Mouse (Mus musculus) liver, embryonic 15.5 days (tissue): ENCODE data around the gene Otoa. TPM values are rescaled to one million over a fixed set of nuclear protein-coding genes. Genes with fewer than 3 reads are reported as not detected.

ENCODE experiments used
- ATAC-seq: fragments of 200-750 bp; cut with Nextera tagmentation; 2 replicates; pipeline ENCODE4 v1.8.0; 2017; ENCODE audit warnings: moderate number of reproducible peaks, mild to moderate bottlenecking, moderate library complexity; ENCODE audit not compliant: insufficient read depth
- H3K27ac ChIP-seq: fragments of 300-500 bp; sonication (generic); replicated peaks from 2 replicates; pipeline ENCODE4 v1.5.1; 2015; ENCODE audit warnings: mild to moderate bottlenecking, inconsistent platforms
- H3K27me3 ChIP-seq: fragments of 300-500 bp; sonication (generic); 2 replicates; pipeline ENCODE4 v1.6.1; 2015; ENCODE audit warnings: mild to moderate bottlenecking, inconsistent platforms
- H3K36me3 ChIP-seq: fragments of 300-500 bp; sonication (generic); replicated peaks from 2 replicates; pipeline ENCODE4 v1.6.1; 2015; ENCODE audit warnings: moderate library complexity, mild to moderate bottlenecking, inconsistent platforms
- H3K4me1 ChIP-seq: fragments of 300-500 bp; sonication (generic); replicated peaks from 2 replicates; pipeline ENCODE4 v1.6.1; 2015; ENCODE audit warnings: inconsistent platforms
- H3K4me2 ChIP-seq: fragments of 300-500 bp; sonication (generic); 2 replicates; pipeline ENCODE4 v1.6.1; 2015; ENCODE audit warnings: moderate library complexity, mild to moderate bottlenecking, inconsistent platforms
- H3K4me3 ChIP-seq: fragments of 300-500 bp; sonication (generic); replicated peaks from 2 replicates; pipeline ENCODE4 v1.5.1; 2015; ENCODE audit warnings: mild to moderate bottlenecking, inconsistent platforms
- H3K9ac ChIP-seq: fragments of 300-500 bp; sonication (generic); 2 replicates; pipeline ENCODE4 v1.6.1; 2015; ENCODE audit warnings: moderate library complexity, mild to moderate bottlenecking, inconsistent platforms
- H3K9me3 ChIP-seq: fragments of 300-500 bp; sonication (generic); replicated peaks from 2 replicates; pipeline ENCODE4 v1.6.1; 2016; ENCODE audit warnings: inconsistent platforms
- WGBS: fragments of 180-500 bp; shearing (Covaris S2); methylation state at CpG from one replicate; pipeline ENCODE4 v1.1.7; 2015; ENCODE audit warnings: mixed read lengths; ENCODE audit not compliant: insufficient replicate concordance; 5-methylcytosine and 5-hydroxymethylcytosine counted together
- polyA plus RNA-seq: library from polyadenylated mRNA; unstranded; fragments of >200 nt; fragmentation: Nextera tagmentation; extraction: Ambion mirVana; gene quantifications from 2 replicates; pipeline ENCODE4 v1.2.1, GENCODE M21; 2015

The Otoa gene
- polyA plus RNA-seq, 1 experiment from 2014 or later: 0.08 TPM

DNA sequence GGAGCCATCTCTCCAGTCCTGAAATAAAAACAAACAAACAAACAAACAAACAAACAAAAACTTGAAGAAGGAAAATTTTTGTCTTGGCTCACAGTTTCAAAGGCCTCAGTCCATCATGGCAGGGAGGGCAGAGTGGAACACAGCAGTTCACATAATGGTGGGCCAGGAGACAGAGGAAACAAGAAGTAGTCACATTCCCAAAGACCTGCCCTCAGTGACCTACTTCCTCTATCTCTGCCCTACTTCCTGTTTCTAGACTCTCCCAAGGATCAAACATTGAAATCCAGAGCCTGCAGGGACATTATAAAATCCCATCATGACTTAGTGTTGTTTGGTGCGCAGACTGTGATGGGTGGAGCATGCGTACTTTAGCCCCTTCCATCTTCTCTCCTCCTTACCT, 49.4 kb downstream of the Otoa start:
- Histone ChIP-seq H3K36me3 (no peaks in the 10 kb centered on the region), H3K27me3 (no peaks in the 10 kb centered on the region), H3K4me1 (no peaks in the 10 kb centered on the region), H3K9ac (no peak overlapping the region), H3K27ac (no peak overlapping the region), H3K9me3 (no peaks in the 10 kb centered on the region), H3K4me2 (no peak overlapping the region), H3K4me3 (no peak overlapping the region)
- no peak for ATAC-seq
- 76% methylated on average over 2 of the region's 2 CpGs for WGBS

DNA sequence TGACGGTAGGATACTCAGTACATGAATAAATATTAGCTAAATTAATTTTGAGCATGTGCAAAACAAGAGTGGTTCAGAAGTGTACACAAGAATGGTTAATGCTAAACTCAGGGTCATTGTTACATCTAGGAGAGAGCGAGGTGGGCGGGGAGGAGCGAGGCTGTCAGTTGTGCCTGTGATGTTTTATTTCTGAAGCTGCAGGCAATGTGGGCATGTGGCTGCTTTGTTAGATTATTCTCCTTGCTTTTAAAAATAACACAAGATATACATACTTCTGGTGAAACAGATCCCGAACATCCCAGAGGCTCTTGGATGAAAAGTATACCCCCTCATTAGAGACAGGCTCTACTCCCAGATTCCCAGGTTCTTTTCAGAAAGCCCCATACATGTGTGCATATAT, 59.8 kb downstream of the Otoa start:
- Histone ChIP-seq H3K9ac (no peak overlapping the region), H3K4me1 (no peaks in the 10 kb centered on the region), H3K36me3 (no peaks in the 10 kb centered on the region), H3K27ac (no peak overlapping the region), H3K4me3 (no peak overlapping the region), H3K27me3 (no peaks in the 10 kb centered on the region), H3K9me3 (no peaks in the 10 kb centered on the region), H3K4me2 (no peak overlapping the region)
- ATAC-seq: no peak
- WGBS: 59% methylated on average over 5 of the region's 5 CpGs

DNA sequence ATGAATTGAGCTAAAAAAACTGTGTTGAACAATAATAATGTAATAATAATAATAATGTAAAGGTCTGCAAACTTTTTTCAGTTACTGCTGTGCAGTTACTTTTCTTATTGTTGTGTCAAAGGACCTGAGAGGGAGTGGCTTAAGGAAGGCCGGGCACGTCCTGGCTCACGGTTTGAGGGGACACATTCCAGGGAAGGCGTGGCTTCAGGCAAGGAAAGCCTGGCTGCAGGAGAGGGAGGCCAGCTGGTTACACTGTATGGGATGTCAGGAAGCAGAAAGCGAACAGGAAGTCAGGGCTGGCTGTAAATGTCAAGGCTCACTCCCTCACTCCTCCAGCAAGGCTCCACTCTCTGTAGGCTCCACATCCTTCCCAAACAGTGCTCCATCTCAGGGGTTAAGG, 69.2 kb downstream of the Otoa start:
- H3K4me2 ChIP-seq: no peak overlapping the region
- no peaks in the 10 kb centered on the region for H3K9me3 ChIP-seq
- H3K36me3 ChIP-seq: no peaks in the 10 kb centered on the region
- no peak overlapping the region for H3K9ac ChIP-seq
- ATAC-seq: no peak
- no peaks in the 10 kb centered on the region for H3K27me3 ChIP-seq
- H3K4me3 ChIP-seq: no peak overlapping the region
- 63% methylated on average over 5 of the region's 5 CpGs for WGBS
- H3K27ac ChIP-seq: no peak overlapping the region
- H3K4me1 ChIP-seq: no peaks in the 10 kb centered on the region

DNA sequence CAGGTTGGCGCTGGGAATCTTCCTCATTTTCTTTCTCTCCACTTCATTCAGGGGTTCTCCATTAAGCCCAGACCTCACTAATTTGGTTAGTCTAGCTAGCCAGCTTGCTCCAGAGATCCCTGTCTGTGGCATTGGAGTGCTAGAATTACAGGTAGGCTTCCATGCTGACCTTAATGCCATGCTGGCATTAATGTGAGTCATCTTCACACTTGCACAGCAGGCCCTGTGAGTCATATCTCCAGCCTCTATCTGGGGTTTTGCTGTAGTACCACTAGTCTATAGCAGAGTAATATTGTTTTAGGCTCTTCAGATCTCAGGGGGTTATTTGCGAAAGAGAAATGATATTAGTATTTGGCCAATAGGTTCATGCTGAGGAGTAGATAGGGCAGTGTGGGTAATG, 70.7 kb downstream of the Otoa start:
- 69% methylated on average over 2 of the region's 2 CpGs for WGBS
- Histone ChIP-seq H3K9ac (no peak overlapping the region), H3K9me3 (no peaks in the 10 kb centered on the region), H3K4me2 (no peak overlapping the region), H3K27ac (no peak overlapping the region), H3K36me3 (no peaks in the 10 kb centered on the region), H3K4me1 (no peaks in the 10 kb centered on the region), H3K27me3 (no peaks in the 10 kb centered on the region), H3K4me3 (no peak overlapping the region)
- no peak for ATAC-seq

DNA sequence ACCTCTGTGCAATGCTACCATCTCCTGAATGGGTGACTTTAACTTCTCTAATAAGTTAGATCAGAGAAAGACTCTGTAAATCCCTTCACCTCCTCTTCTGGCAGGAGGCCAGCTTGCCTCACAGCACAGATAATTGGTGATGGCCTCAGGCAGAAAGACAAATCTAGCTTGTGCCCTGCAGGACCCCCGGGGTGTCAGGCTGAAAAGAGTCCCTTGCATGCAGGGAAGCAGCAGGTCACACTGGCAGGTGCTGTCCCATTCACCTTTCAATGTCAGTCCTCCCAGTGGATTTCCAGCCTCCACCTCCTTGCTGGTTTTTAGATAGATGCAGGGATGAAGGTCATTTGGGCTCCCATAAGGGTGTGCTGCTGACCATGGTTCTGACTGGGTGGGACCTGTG, 84.2 kb downstream of the Otoa start:
- Histone ChIP-seq H3K4me3 (no peak overlapping the region), H3K36me3 (no peaks in the 10 kb centered on the region), H3K27me3 (no peaks in the 10 kb centered on the region), H3K4me1 (no peaks in the 10 kb centered on the region), H3K9me3 (no peaks in the 10 kb centered on the region), H3K9ac (no peak overlapping the region), H3K27ac (no peak overlapping the region), H3K4me2 (no peak overlapping the region)
- ATAC-seq: no peak
- 30% methylated on average over 1 of the region's 1 CpGs for WGBS

DNA sequence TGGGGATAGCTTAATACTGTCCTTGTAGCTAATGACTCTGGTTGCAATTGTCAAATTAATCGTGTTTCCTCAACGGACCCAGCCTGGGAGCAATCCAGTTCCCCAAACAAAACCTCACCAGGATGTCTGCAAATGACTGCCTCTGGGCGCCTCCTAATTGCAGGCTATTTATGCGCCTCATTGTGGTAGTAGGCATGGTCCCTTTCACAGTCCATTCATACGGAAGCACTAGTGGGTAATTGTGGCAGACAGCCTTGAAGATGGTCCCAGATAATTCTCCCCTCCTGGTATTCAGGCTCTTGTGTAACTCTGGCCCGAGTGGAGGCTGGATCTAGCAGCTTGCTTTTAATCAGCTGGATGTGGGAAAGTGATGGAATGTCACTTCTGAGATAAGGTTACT, 90.4 kb downstream of the Otoa start:
- no peak overlapping the region for H3K9ac ChIP-seq
- no peak overlapping the region for H3K4me3 ChIP-seq
- H3K27me3 ChIP-seq: no peaks in the 10 kb centered on the region; the same call in 1 of the 2 replicates
- no peaks in the 10 kb centered on the region for H3K9me3 ChIP-seq
- 7% methylated on average over 6 of the region's 6 CpGs for WGBS
- H3K27ac ChIP-seq: no peak overlapping the region
- H3K36me3 ChIP-seq: no peaks in the 10 kb centered on the region
- H3K4me1 ChIP-seq: no peaks in the 10 kb centered on the region
- no peak overlapping the region for H3K4me2 ChIP-seq
- ATAC-seq: no peak

DNA sequence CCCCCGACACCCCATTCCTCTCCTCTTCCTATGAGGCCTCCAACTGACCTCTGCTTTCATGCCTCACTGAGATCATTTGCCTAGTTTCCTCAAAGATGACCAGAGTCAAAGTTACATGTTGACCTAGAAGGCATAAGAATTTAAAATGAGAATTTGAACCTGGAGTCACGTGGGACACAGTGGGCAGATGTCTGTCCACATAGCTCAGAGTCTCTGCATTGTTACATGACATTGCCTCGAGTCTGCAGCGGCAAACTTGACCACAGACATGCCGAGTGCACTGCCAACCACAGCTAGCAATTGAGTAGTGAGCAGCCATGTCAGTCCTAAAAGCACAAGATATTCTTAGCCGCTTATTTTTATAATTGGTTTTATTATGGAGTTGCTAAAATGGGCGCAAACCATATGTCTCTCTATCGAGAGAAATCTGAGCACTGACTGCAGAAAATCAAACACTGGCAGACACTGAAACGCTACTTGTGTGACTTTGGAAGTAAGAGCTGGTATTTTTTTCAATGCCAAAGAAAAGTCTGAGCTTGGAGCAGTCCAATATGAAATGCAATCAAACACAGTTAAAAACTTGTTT, 105.8 kb downstream of the Otoa start:
- no peak for ATAC-seq
- whole genome bisulfite sequencing: 64% methylated on average over 9 of the region's 9 CpGs
- no peak overlapping the region for H3K9ac ChIP-seq
- no peak overlapping the region for H3K4me3 ChIP-seq
- no peaks in the 10 kb centered on the region for H3K4me1 ChIP-seq
- H3K4me2 ChIP-seq: no peak overlapping the region
- H3K9me3 ChIP-seq: no peaks in the 10 kb centered on the region
- H3K27ac ChIP-seq: no peak overlapping the region
- H3K36me3 ChIP-seq: no peaks in the 10 kb centered on the region
- H3K27me3 ChIP-seq: no peaks in the 10 kb centered on the region

DNA sequence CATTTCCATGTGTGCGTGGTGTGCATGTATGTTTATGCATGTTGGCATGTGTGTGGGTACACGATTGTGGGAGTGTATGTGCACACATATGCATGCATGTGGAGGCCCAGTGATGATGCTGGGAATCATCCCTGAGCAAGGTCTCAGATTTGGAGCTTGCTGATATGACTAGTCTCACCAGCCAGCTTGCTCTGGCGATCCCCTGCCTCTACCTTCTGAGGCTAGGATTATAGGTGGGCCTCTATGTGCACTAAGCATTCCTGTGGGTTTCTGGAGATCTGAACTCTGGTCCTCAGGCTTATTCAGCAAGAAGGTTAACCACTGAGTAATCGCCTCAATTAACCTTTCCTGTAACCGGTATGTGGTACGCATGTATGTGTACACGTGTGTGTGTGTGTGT, 107.5 kb downstream of the Otoa start:
- Histone ChIP-seq H3K4me2 (no peak overlapping the region), H3K9me3 (no peaks in the 10 kb centered on the region), H3K9ac (no peak overlapping the region), H3K4me3 (no peak overlapping the region), H3K4me1 (no peaks in the 10 kb centered on the region), H3K27ac (no peak overlapping the region), H3K36me3 (no peaks in the 10 kb centered on the region), H3K27me3 (no peaks in the 10 kb centered on the region)
- ATAC-seq: no peak
- WGBS: 62% methylated on average over 7 of the region's 7 CpGs

DNA sequence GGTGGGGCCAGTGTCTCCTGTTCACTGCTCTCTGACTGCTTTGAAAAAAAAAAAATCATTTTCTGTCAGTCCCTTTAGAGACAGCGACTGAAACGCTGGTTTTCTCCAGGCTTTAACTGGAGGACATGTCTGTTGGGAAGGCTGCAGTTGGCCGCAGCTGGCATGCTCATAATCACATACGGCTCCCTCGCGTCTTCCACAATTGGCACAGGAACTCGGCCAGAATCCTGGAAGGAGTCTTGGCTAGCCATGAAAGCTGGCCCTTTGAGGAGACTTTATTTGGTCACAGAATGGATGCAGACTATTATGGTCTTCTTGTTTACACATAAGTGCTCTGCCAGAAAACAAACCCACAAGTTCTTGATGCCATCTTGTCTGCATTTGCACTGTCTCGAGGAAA, 117.5 kb downstream of the Otoa start:
- Histone ChIP-seq H3K9me3 (no peaks in the 10 kb centered on the region), H3K4me2 (no peak overlapping the region), H3K9ac (no peak overlapping the region), H3K36me3 (no peaks in the 10 kb centered on the region), H3K27ac (no peak overlapping the region), H3K27me3 (no peaks in the 10 kb centered on the region), H3K4me3 (no peak overlapping the region), H3K4me1 (no peaks in the 10 kb centered on the region)
- WGBS: 63% methylated on average over 8 of the region's 8 CpGs
- ATAC-seq: no peak

DNA sequence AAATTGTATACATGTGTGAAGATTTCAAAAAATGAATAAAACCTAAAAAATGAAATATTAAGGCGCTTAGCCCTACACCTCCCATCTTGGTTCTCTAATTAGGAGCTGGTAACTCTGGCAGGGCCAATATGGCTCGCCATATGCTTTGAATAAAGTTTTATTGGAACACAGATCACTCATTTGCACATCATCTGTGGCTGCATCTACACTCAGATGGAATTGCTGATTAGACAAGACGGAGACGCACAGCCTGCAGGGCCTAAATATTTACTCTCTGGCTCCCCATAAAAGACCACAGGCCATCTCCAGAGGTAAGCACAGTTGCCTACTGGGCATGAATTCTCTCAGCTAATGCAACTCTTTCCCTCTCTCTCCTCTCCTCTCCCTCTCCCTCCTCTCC, 130.4 kb downstream of the Otoa start:
- H3K4me2 ChIP-seq: no peak overlapping the region
- H3K4me1 ChIP-seq: no peaks in the 10 kb centered on the region
- no peaks in the 10 kb centered on the region for H3K36me3 ChIP-seq
- H3K27ac ChIP-seq: no peak overlapping the region
- no peak for ATAC-seq
- 54% methylated on average over 4 of the region's 4 CpGs for WGBS
- H3K9ac ChIP-seq: no peak overlapping the region
- no peaks in the 10 kb centered on the region for H3K9me3 ChIP-seq
- H3K27me3 ChIP-seq: no peaks in the 10 kb centered on the region
- no peak overlapping the region for H3K4me3 ChIP-seq
